Comparison of ENCODE assay signal across 10 mouse cellular contexts in genomic region chr1:135516511-135517305, GRCm38 (mm10).
A peak's percentile ranks its signal among the peaks of the same experiment; 100 is the strongest.
DNase-seq lines count a peak whose midpoint lies in the region; ATAC-seq and TF ChIP-seq lines count a peak whose summit lies in the region.
"Had no signal": no experiment of that assay in that cellular context is flagged by ENCODE, and none has a peak within 500 bp of the region (broad histone marks: within the 10 kb centered on the region; RNA-seq: fewer than 3 reads in every experiment).

No protein-coding gene starts in this region.

- no peak for ATAC-seq in stomach, embryonic 14.5 days (ENCODE audit: insufficient number of reproducible peaks, insufficient read depth, low FRiP score, low read depth)

- DNase-seq in heart, embryonic 10.5 days (ENCODE audit: low spot score), result no peak
- no peak for DNase-seq in heart, postnatal 36 days
- DNase-seq in lung, postnatal 36 days, result peak; percentile 41
- no peak for DNase-seq in lung, postnatal 10 days
- no peak for DNase-seq in limb, embryonic 10.5 days (ENCODE audit: low spot score)
- DNase-seq in thymus, adult 2 months, result no peak
- DNase-seq in gastrocnemius, postnatal 36 days, result no peak
- DNase-seq: gastrocnemius, postnatal 14 days; layer of hippocampus, adult 9-11 months had no signal

- no peak overlapping the region for H3K4me2 ChIP-seq in stomach, embryonic 14.5 days (replicated peaks; ENCODE audit: low read depth, low read length)

- peaks cover 1% of the 10 kb centered on the region; the same call in 1 of the 2 replicates for H3K9me3 ChIP-seq in heart, embryonic 10.5 days
- no peaks in the 10 kb centered on the region for H3K9me3 ChIP-seq in limb, embryonic 10.5 days (replicated peaks)
- H3K9me3 ChIP-seq in stomach, embryonic 14.5 days (ENCODE audit: control insufficient read depth, low read depth, low read length), result no peaks in the 10 kb centered on the region

- H3K36me3 ChIP-seq in heart, embryonic 10.5 days, result peaks cover 3% of the 10 kb centered on the region
- H3K36me3 ChIP-seq in limb, embryonic 10.5 days, result peaks cover 3% of the 10 kb centered on the region
- no peaks in the 10 kb centered on the region; the same call in 1 of the 2 replicates for H3K36me3 ChIP-seq in stomach, embryonic 14.5 days (ENCODE audit: control insufficient read depth, insufficient read depth, low read length)
- H3K36me3 ChIP-seq in thymus, adult 2 months (ENCODE audit: control insufficient read depth, insufficient read depth, low read length), result no peaks in the 10 kb centered on the region

- peak overlapping the region; percentile 57 for H3K27ac ChIP-seq in heart, embryonic 10.5 days
- peak overlapping the region; percentile 12 for H3K27ac ChIP-seq in limb, embryonic 10.5 days
- peak overlapping the region; percentile 36; the same call in 1 of the 2 replicates for H3K27ac ChIP-seq in stomach, embryonic 14.5 days (ENCODE audit: low read length)
- no peak overlapping the region for H3K27ac ChIP-seq in thymus, adult 2 months (ENCODE audit: control insufficient read depth, insufficient read depth, low read length)

- WGBS in heart, embryonic 10.5 days, result 58% methylated on average over 10 of the region's 10 CpGs
- WGBS in limb, embryonic 10.5 days, result 65% methylated on average over 10 of the region's 10 CpGs
- 58% methylated on average over 10 of the region's 10 CpGs for WGBS in stomach, embryonic 14.5 days
- 27% methylated on average over 10 of the region's 10 CpGs for WGBS in thymus, adult 2 months

- peaks cover 69% of the 10 kb centered on the region for H3K4me1 ChIP-seq in heart, embryonic 10.5 days
- peaks cover 62% of the 10 kb centered on the region for H3K4me1 ChIP-seq in limb, embryonic 10.5 days
- H3K4me1 ChIP-seq in stomach, embryonic 14.5 days (ENCODE audit: control insufficient read depth, insufficient read depth, low read length), result peaks cover 30% of the 10 kb centered on the region
- H3K4me1 ChIP-seq in thymus, adult 2 months (replicated peaks; ENCODE audit: control insufficient read depth, insufficient read depth, low read length), result no peaks in the 10 kb centered on the region; the same call in 1 of the 2 replicates

- H3K9ac ChIP-seq in stomach, embryonic 14.5 days (replicated peaks; ENCODE audit: low read depth, low read length), result no peak overlapping the region

- intact Hi-C loops in heart, postnatal 36 days (cut with DNase I), result no loop called here
- intact Hi-C loops in gastrocnemius, postnatal 36 days (cut with DNase I), result no loop called here

- no peaks in the 10 kb centered on the region for H3K27me3 ChIP-seq in heart, embryonic 10.5 days (ENCODE audit: insufficient read depth, poor library complexity, severe bottlenecking)
- H3K27me3 ChIP-seq in limb, embryonic 10.5 days (ENCODE audit: low read depth, poor library complexity, severe bottlenecking), result 0 out of 2 replicates have a peak, but pooled peaks cover 4% of the 10 kb centered on the region
- H3K27me3 ChIP-seq in stomach, embryonic 14.5 days (ENCODE audit: control insufficient read depth, insufficient read depth, low read length), result no peaks in the 10 kb centered on the region
- no peaks in the 10 kb centered on the region for H3K27me3 ChIP-seq in thymus, adult 2 months (ENCODE audit: control insufficient read depth, insufficient read depth, low read length)

- no peak for TF ChIP-seq CTCF in thymus, adult 2 months (IDR thresholded peaks at IDR 0.05; ENCODE audit: borderline replicate concordance, control insufficient read depth, extremely low read depth, insufficient read depth, low read length, poor library complexity)

- H3K4me3 ChIP-seq in heart, embryonic 10.5 days, result no peak overlapping the region
- H3K4me3 ChIP-seq in limb, embryonic 10.5 days, result no peak overlapping the region
- no peak overlapping the region for H3K4me3 ChIP-seq in stomach, embryonic 14.5 days (ENCODE audit: low read depth, low read length)
- H3K4me3 ChIP-seq in thymus, adult 2 months (ENCODE audit: control insufficient read depth, insufficient read depth, low read length), result no peak overlapping the region

- TF ChIP-seq POLR2A in thymus, adult 2 months (IDR thresholded peaks at IDR 0.05; ENCODE audit: control insufficient read depth, extremely low read depth, insufficient read depth, low read length, poor library complexity), result no peak
